ENCODE assay signal across 8 mouse cellular contexts in genomic region chr16:91224481-91225232, GRCm38 (mm10). TPM values are rescaled to one million over a fixed set of nuclear protein-coding genes. Genes with fewer than 3 reads are reported as not detected.
DNase-seq lines count a peak whose midpoint lies in the region; ATAC-seq and TF ChIP-seq lines count a peak whose summit lies in the region.

No protein-coding gene starts in this region.

- no peaks in the 10 kb centered on the region for H3K4me1 ChIP-seq in liver, adult 2 months (ENCODE audit: control insufficient read depth, insufficient read depth, low read length)
- H3K4me1 ChIP-seq in forebrain, embryonic 16.5 days (replicated peaks; ENCODE audit: control insufficient read depth, insufficient read depth, low read length) = peaks cover 59% of the 10 kb centered on the region
- H3K4me1 ChIP-seq in liver, postnatal 0 days (ENCODE audit: insufficient read depth) = peaks cover 4% of the 10 kb centered on the region; the same call in 1 of the 2 replicates

- ATAC-seq in forebrain, embryonic 16.5 days = peak; percentile 25; the same call in 1 of the 2 replicates
- no peak for ATAC-seq in liver, postnatal 0 days

- 4% methylated on average over 26 of the region's 26 CpGs for WGBS in liver, adult 2 months
- under 1% methylated on average over 26 of the region's 26 CpGs for WGBS in forebrain, embryonic 16.5 days
- 2% methylated on average over 26 of the region's 26 CpGs for WGBS in liver, postnatal 0 days (ENCODE audit: insufficient replicate concordance)

- no peak overlapping the region for H3K9ac ChIP-seq in liver, adult 2 months (ENCODE audit: low read depth, low read length)
- peak overlapping the region; percentile 44; the same call in 1 of the 2 replicates for H3K9ac ChIP-seq in forebrain, embryonic 16.5 days (replicated peaks; ENCODE audit: low read depth, low read length)
- no peak overlapping the region for H3K9ac ChIP-seq in liver, postnatal 0 days (replicated peaks)

- no peak overlapping the region for H3K4me3 ChIP-seq in liver, adult 2 months (ENCODE audit: insufficient read depth, low read depth, low read length)
- peak overlapping the region; percentile 43 for H3K4me3 ChIP-seq in forebrain, embryonic 16.5 days (replicated peaks; ENCODE audit: low read length)
- no peak overlapping the region; the same call in 1 of the 2 replicates for H3K4me3 ChIP-seq in liver, postnatal 0 days (ENCODE audit: low read depth, low read length)

- DNase-seq in adrenal gland, postnatal 10 days = peak; percentile 29
- DNase-seq in adrenal gland, postnatal 25 days = no peak
- DNase-seq in liver, adult 2 months (ENCODE audit: extremely low read depth, low read depth, low spot score) = peak; percentile 16
- no peak for DNase-seq in liver
- DNase-seq in liver, postnatal 0 days = peak; percentile 53
- no peak for DNase-seq in T-cell, adult 2 months (ENCODE audit: low spot score)
- no peak for DNase-seq in frontal cortex, adult 2 months (ENCODE audit: extremely low spot score in 1 of 2, low spot score in 1 of 2)

- no peak for TF ChIP-seq EP300 in liver, postnatal 0 days (IDR thresholded peaks at IDR 0.05; ENCODE audit: low read depth)

- no peaks in the 10 kb centered on the region for H3K9me3 ChIP-seq in forebrain, embryonic 16.5 days (ENCODE audit: control insufficient read depth, low read length)
- H3K9me3 ChIP-seq in liver, postnatal 0 days (ENCODE audit: low read length) = no peaks in the 10 kb centered on the region

- no peaks in the 10 kb centered on the region for H3K79me2 ChIP-seq in liver, adult 2 months (ENCODE audit: control insufficient read depth, insufficient read depth, low read length)

- H3K27me3 ChIP-seq in liver, adult 2 months (ENCODE audit: control insufficient read depth, insufficient read depth, low read length) = peaks cover 60% of the 10 kb centered on the region
- H3K27me3 ChIP-seq in forebrain, embryonic 16.5 days (replicated peaks; ENCODE audit: control insufficient read depth, insufficient read depth, low read length) = peaks cover 66% of the 10 kb centered on the region
- peaks cover 100% of the 10 kb centered on the region for H3K27me3 ChIP-seq in liver, postnatal 0 days (ENCODE audit: insufficient read depth, low read length)

- peak; percentile 75 for TF ChIP-seq CTCF in liver, adult 2 months (IDR thresholded peaks at IDR 0.05; ENCODE audit: low read depth, low read length)
- peak; percentile 47 for TF ChIP-seq CTCF in liver, postnatal 0 days (IDR thresholded peaks at IDR 0.05; ENCODE audit: low read depth)

- no peak for TF ChIP-seq POLR2A in liver, adult 2 months (IDR thresholded peaks at IDR 0.05; ENCODE audit: extremely low read depth, insufficient read depth, low read length)

- H3K4me2 ChIP-seq in forebrain, embryonic 16.5 days (ENCODE audit: low read length) = peak overlapping the region; percentile 59
- H3K4me2 ChIP-seq in liver, postnatal 0 days (ENCODE audit: low read depth, low read length) = no peak overlapping the region; the same call in 1 of the 2 replicates

- no peaks in the 10 kb centered on the region for H3K36me3 ChIP-seq in liver, adult 2 months (ENCODE audit: control insufficient read depth, insufficient read depth, low read length)
- no peaks in the 10 kb centered on the region for H3K36me3 ChIP-seq in forebrain, embryonic 16.5 days (ENCODE audit: control insufficient read depth, insufficient read depth)
- no peaks in the 10 kb centered on the region for H3K36me3 ChIP-seq in liver, postnatal 0 days (replicated peaks; ENCODE audit: insufficient read depth, low read length)

- H3K27ac ChIP-seq in liver, adult 2 months (replicated peaks; ENCODE audit: insufficient read depth, low read depth, low read length) = no peak overlapping the region
- H3K27ac ChIP-seq in forebrain, embryonic 16.5 days (ENCODE audit: low read length) = no peak overlapping the region
- H3K27ac ChIP-seq in liver, postnatal 0 days (ENCODE audit: low read depth) = no peak overlapping the region

RNA-seq across cellular contexts. Expression of gene Olig2, which starts 0.6 kb away (rescaled TPM):
- not detected for total RNA-seq in adrenal gland, postnatal 10 days (2021)
- not detected in 2 replicates for total RNA-seq in adrenal gland, postnatal 25 days (2021)
- total RNA-seq in liver, adult 2 months (2014; rRNA removed) = not detected in 2 replicates
- not detected in 2 replicates for polyA plus RNA-seq in liver, adult 2 months (2012; rRNA removed)
- polyA plus RNA-seq in forebrain, embryonic 16.5 days (2015; fragmentation: Nextera tagmentation; extraction: Ambion mirVana) = 4.7 and 5.7 TPM in 2 replicates
- not detected in 2 replicates for polyA plus RNA-seq in liver, postnatal 0 days (2015; fragmentation: Nextera tagmentation; extraction: Ambion mirVana)
- polyA plus RNA-seq in frontal cortex, adult 2 months (2012; rRNA removed) = 30.1 and 31.8 TPM in 2 replicates

RNA-seq across cellular contexts. Expression of gene Olig1, which starts 44.9 kb away (rescaled TPM):
- total RNA-seq in adrenal gland, postnatal 10 days (2021) = 1 to 10 TPM in 1 of 2 experiments, under 1 TPM in 1; 0.75 to 1.6 TPM
- total RNA-seq in adrenal gland, postnatal 25 days (2021) = 0.27 TPM in 1 of 2 replicates, not detected in the other
- 0.34 and 0.55 TPM in 2 replicates for total RNA-seq in liver, adult 2 months (2014; rRNA removed)
- polyA plus RNA-seq in liver, adult 2 months (2012; rRNA removed) = 2.1 and 2.4 TPM in 2 replicates
- polyA plus RNA-seq in forebrain, embryonic 16.5 days (2015; fragmentation: Nextera tagmentation; extraction: Ambion mirVana) = 32.3 and 39.7 TPM in 2 replicates
- polyA plus RNA-seq in liver, postnatal 0 days (2015; fragmentation: Nextera tagmentation; extraction: Ambion mirVana) = 0.28 and 0.33 TPM in 2 replicates
- polyA plus RNA-seq in frontal cortex, adult 2 months (2012; rRNA removed) = 163 and 191 TPM in 2 replicates

Comparison
In these comparisons a context has a peak if more than half of its experiments do, and no peak if none do; other contexts are left out.
1. DNase-seq: peak in adrenal gland, postnatal 10 days (single experiment), liver, adult 2 months (single experiment) and liver, postnatal 0 days (single experiment); none in adrenal gland, postnatal 25 days (single experiment), liver (single experiment), T-cell, adult 2 months (single experiment) and frontal cortex, adult 2 months (0 of 2).